Mouse (Mus musculus) cerebellum, postnatal 36 days (tissue): ENCODE results near the gene Inhbc.
A peak's percentile ranks its signal among the peaks of the same experiment; 100 is the strongest.

Source experiments
- DNase-seq, 2 experiments: peaks; one replicate each; pipeline ENCODE4 v3.0.0; 2021 to 2022; ENCODE audit warnings: mixed read lengths in 2 of 2

The Inhbc gene

GRCm38 (mm10) chr10:127369834-127370820, at the start of gene Inhbc:
Gene Inhbc (minus strand): TSS chr10:127370431.
- no peak for DNase-seq

GRCm38 (mm10) chr10:127414141-127414540, 43.9 kb upstream of the Inhbc start:
- DNase-seq: no peak

- no peak for DNase-seq
Observed at GRCm38 (mm10) chr10:127413585-127413984, 43.4 kb upstream of the Inhbc start.

GRCm38 (mm10) chr10:127412776-127413175, 42.5 kb upstream of the Inhbc start:
- DNase-seq: no peak

- DNase-seq: no peak
Observed at GRCm38 (mm10) chr10:127412101-127412500, 41.9 kb upstream of the Inhbc start.

- no peak for DNase-seq
Observed at GRCm38 (mm10) chr10:127407391-127407790, 37.2 kb upstream of the Inhbc start.

GRCm38 (mm10) chr10:127404701-127405100, 34.5 kb upstream of the Inhbc start:
- DNase-seq: no peak

GRCm38 (mm10) chr10:127391774-127392173, 21.5 kb upstream of the Inhbc start:
- DNase-seq: no peak

- no peak for DNase-seq
Observed at GRCm38 (mm10) chr10:127381743-127382134, 11.5 kb upstream of the Inhbc start.

GRCm38 (mm10) chr10:127380767-127381742, 10.8 kb upstream of the Inhbc start:
- DNase-seq: peak in 1 of 2 experiments; percentile 35

GRCm38 (mm10) chr10:127380251-127380691, 10.0 kb upstream of the Inhbc start, which contains the start of gene R3hdm2:
Gene R3hdm2 (plus strand): TSS chr10:127380327.
- peak; percentile 90 to 95 for DNase-seq

GRCm38 (mm10) chr10:127379654-127380053, 9.4 kb upstream of the Inhbc start:
- DNase-seq: no peak

- no peak for DNase-seq
Observed at GRCm38 (mm10) chr10:127377700-127378099, 7.5 kb upstream of the Inhbc start.

- no peak for DNase-seq
Observed at GRCm38 (mm10) chr10:127371023-127371422, 792 bp upstream of the Inhbc start.

GRCm38 (mm10) chr10:127368273-127368672, 2.0 kb downstream of the Inhbc start:
- DNase-seq: no peak

- DNase-seq: no peak
Observed at GRCm38 (mm10) chr10:127367116-127367515, 3.1 kb downstream of the Inhbc start.

- no peak for DNase-seq
Observed at GRCm38 (mm10) chr10:127360714-127361113, 9.5 kb downstream of the Inhbc start.

- no peak for DNase-seq
Observed at GRCm38 (mm10) chr10:127355336-127355735, 14.9 kb downstream of the Inhbc start.

- peak; percentile 45 to 61 for DNase-seq
Observed at GRCm38 (mm10) chr10:127353909-127354895, 16.0 kb downstream of the Inhbc start, which contains the start of gene Inhbe. Gene Inhbe (minus strand): TSS chr10:127354411.

GRCm38 (mm10) chr10:127352766-127353165, 17.5 kb downstream of the Inhbc start:
- no peak for DNase-seq

GRCm38 (mm10) chr10:127352187-127352586, 18.0 kb downstream of the Inhbc start:
- DNase-seq: no peak

- DNase-seq: no peak
Observed at GRCm38 (mm10) chr10:127351719-127352118, 18.5 kb downstream of the Inhbc start.
